Mouse (Mus musculus): ENCODE measurements around the gene Ntrk2.

DNA sequence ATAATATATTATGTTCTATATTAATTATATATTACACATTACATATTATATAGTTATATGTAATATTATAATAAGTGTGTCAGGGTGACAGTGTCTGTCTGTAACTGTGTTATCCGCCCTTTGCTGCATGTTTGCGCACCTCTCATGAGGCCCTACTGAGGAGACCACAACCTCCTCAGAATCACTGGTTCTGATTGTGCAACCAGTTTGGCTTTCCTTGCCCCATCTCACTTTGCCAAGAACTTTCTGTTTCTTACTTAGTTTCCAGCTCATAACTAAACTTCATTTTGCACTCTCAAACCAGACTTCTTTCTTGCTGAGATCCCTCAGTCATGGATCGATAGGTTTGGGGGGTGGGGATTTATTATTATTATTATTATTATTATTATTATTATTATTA is 120.8 kb downstream of the Ntrk2 start:
- TF ChIP-seq CTCF (conservative IDR thresholded peaks at IDR 0.05; ENCODE audit: low read length), result no peak
- no peak for TF ChIP-seq POU5F1 (IDR thresholded peaks at IDR 0.05; ENCODE audit: borderline replicate concordance, low read length)
- TF ChIP-seq NANOG (IDR thresholded peaks at IDR 0.05; ENCODE audit: borderline replicate concordance, low read length), result no peak

Data from E14TG2a.4 (cell line).